Mouse (Mus musculus) limb, embryonic 11.5 days (tissue): ENCODE results near the gene Itpr3. TPM values are rescaled to one million over a fixed set of nuclear protein-coding genes. Genes with fewer than 3 reads are reported as not detected.

Experiments
- ATAC-seq: fragments of 200-750 bp; cut with Nextera tagmentation; 2 replicates; pipeline ENCODE4 v1.8.0; 2017; ENCODE audit warnings: low read depth; ENCODE audit not compliant: insufficient number of reproducible peaks, low FRiP score, low TSS enrichment
- DNase-seq: peaks from one replicate; pipeline ENCODE4 v3.0.0-alpha.2; 2015; ENCODE audit warnings: low spot score
- H3K27ac ChIP-seq: fragments of 300-500 bp; sonication (generic); replicated peaks from 2 replicates; pipeline ENCODE4 v1.5.1; 2014; ENCODE audit warnings: low read depth, mild to moderate bottlenecking, low read length
- H3K27me3 ChIP-seq: fragments of 300-500 bp; sonication (generic); 2 replicates; pipeline ENCODE4 v1.6.1; 2014; ENCODE audit warnings: mild to moderate bottlenecking, low read length, mixed read lengths; ENCODE audit not compliant: control insufficient read depth, insufficient read depth
- H3K36me3 ChIP-seq: fragments of 300-500 bp; sonication (generic); 2 replicates; pipeline ENCODE4 v1.6.1; 2014; ENCODE audit warnings: mild to moderate bottlenecking, low read length, moderate library complexity, mixed read lengths; ENCODE audit not compliant: control insufficient read depth, insufficient read depth
- H3K4me1 ChIP-seq: fragments of 300-500 bp; sonication (generic); 2 replicates; pipeline ENCODE4 v1.6.1; 2014; ENCODE audit warnings: low read length, mixed read lengths; ENCODE audit not compliant: control insufficient read depth, insufficient read depth
- H3K4me2 ChIP-seq: fragments of 300-500 bp; sonication (generic); 2 replicates; pipeline ENCODE4 v1.6.1; 2014; ENCODE audit warnings: low read depth, mild to moderate bottlenecking, moderate library complexity; ENCODE audit not compliant: severe bottlenecking
- H3K4me3 ChIP-seq: fragments of 300-500 bp; sonication (generic); 2 replicates; pipeline ENCODE4 v1.5.1; 2014; ENCODE audit warnings: low read depth, low read length
- H3K9ac ChIP-seq: fragments of 300-500 bp; sonication (generic); 2 replicates; pipeline ENCODE4 v1.6.1; 2014; ENCODE audit warnings: mild to moderate bottlenecking, low read length
- H3K9me3 ChIP-seq: fragments of 300-500 bp; sonication (generic); 2 replicates; pipeline ENCODE4 v1.6.1; 2016; ENCODE audit warnings: low read length; ENCODE audit not compliant: control insufficient read depth
- WGBS: fragments of 180-500 bp; shearing (Covaris S2); extraction: QIAGEN DNeasy Blood & Tissue Kit; methylation state at CpG from one replicate; pipeline ENCODE4 v1.1.7; 2014; 5-methylcytosine and 5-hydroxymethylcytosine counted together
- polyA plus RNA-seq: library from polyadenylated mRNA; unstranded; fragments of >200 nt; fragmentation: Nextera tagmentation; extraction: Ambion mirVana; gene quantifications from 2 replicates; pipeline ENCODE4 v1.2.1, GENCODE M21; 2014

The Itpr3 gene
- polyA plus RNA-seq, 1 experiment from 2014 or later, result 3.0 TPM

DNA sequence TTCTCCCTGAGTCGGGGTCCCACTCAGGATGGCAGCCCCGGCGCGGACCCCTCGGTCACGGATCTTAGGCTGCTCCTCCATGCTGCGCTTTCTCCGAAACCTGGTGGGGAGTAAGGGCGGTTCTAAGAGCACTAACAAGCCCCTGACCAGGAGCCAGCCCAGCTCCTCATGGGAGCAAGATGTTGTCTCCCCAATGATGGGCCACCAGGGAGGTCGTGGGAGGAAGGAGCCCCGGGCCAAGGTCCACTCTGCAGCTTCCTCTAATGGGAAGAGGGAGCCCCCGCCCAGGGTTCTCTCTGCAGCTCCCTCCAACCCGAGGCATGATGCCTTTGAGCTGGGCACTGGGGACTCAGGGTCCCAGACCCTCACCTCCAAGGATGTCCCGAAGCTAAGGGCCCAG lies 27.7 kb upstream of the Itpr3 start:
- Histone ChIP-seq H3K27ac (no peak overlapping the region), H3K4me1 (peaks cover 7% of the 10 kb centered on the region), H3K36me3 (peaks cover 8% of the 10 kb centered on the region), H3K9me3 (no peaks in the 10 kb centered on the region), H3K4me2 (no peak overlapping the region), H3K4me3 (no peak overlapping the region), H3K27me3 (no peaks in the 10 kb centered on the region), H3K9ac (no peak overlapping the region)
- ATAC-seq (no peak), DNase-seq (no peak)
- 90% methylated on average over 14 of the region's 14 CpGs for WGBS

DNA sequence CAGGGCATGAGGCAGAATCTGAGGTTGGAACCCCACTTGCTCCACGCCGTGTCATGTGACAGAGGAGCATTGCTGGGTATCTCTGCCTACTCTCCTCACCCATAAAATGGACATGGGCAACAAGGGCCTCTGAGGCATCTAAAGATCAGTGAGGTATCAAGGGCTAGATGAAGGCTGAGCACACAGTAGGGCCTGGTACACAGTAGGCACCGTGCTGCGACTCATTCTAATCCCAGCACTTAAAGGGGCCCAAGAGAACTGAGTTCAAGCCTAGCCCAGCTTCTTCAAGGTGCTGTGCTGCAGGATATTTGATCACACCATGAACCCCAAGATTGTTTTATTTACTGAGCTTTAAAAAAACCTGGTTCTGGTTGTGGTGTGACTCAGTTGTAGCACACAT lies 26.2 kb upstream of the Itpr3 start:
- 88% methylated on average over 4 of the region's 4 CpGs for WGBS
- Histone ChIP-seq H3K27ac (no peak overlapping the region), H3K4me2 (no peak overlapping the region), H3K36me3 (no peaks in the 10 kb centered on the region), H3K27me3 (no peaks in the 10 kb centered on the region), H3K4me1 (peaks cover 7% of the 10 kb centered on the region), H3K9me3 (no peaks in the 10 kb centered on the region), H3K4me3 (no peak overlapping the region), H3K9ac (no peak overlapping the region)
- DNase-seq, result no peak
- no peak for ATAC-seq

DNA sequence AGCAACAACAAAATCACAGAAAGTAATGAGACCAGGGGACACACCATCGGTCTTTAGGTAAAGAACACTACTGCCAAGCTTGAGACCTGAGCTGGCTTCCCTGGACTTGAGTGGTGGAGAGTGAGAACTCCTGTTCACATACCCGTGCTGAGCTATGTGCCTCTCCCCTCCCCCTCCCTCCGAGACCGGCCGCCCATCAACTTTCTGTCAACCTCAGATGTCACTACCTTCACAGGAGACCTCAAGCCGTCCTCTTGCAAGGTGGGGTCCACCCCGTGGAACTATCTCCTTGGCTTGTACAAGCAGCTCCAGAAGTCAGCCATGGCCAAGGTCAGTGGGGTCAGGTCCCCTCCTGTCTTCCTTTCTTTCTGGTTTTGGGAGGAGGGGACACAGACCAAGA lies 24.8 kb upstream of the Itpr3 start:
- Histone ChIP-seq H3K27me3 (no peaks in the 10 kb centered on the region), H3K27ac (no peak overlapping the region), H3K9me3 (no peaks in the 10 kb centered on the region), H3K9ac (no peak overlapping the region), H3K4me1 (peaks cover 5% of the 10 kb centered on the region), H3K4me2 (no peak overlapping the region), H3K4me3 (no peak overlapping the region), H3K36me3 (no peaks in the 10 kb centered on the region)
- ATAC-seq, result no peak
- no peak for DNase-seq
- 54% methylated on average over 7 of the region's 7 CpGs for WGBS

DNA sequence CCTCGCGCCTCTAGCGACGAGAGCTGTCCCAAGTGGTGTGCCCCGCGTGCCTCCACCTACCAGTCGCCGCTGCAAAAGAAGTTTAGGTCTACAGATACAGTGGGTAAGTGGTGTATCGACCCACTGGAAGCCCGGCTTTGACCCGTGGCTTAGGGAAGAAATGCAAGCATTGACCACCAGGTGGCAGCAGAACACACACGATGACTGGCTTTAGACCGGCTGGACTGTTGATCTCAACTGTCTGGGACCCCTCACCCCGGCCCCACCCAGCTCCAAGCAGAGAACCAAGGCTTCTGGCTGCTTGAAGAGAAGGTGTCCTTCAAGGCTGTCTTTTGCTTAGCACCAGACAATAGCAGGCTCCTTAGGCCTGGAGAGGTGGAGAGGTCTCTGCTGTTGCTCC lies 24.2 kb upstream of the Itpr3 start:
- under 1% methylated on average over 14 of the region's 14 CpGs for WGBS
- H3K4me2 ChIP-seq, result no peak overlapping the region
- H3K4me1 ChIP-seq, result peaks cover 3% of the 10 kb centered on the region
- no peaks in the 10 kb centered on the region for H3K27me3 ChIP-seq
- ATAC-seq (no peak), DNase-seq (peak; percentile 95)
- H3K9ac ChIP-seq, result no peak overlapping the region
- no peaks in the 10 kb centered on the region for H3K9me3 ChIP-seq
- H3K27ac ChIP-seq, result no peak overlapping the region
- H3K36me3 ChIP-seq, result no peaks in the 10 kb centered on the region
- H3K4me3 ChIP-seq, result no peak overlapping the region

DNA sequence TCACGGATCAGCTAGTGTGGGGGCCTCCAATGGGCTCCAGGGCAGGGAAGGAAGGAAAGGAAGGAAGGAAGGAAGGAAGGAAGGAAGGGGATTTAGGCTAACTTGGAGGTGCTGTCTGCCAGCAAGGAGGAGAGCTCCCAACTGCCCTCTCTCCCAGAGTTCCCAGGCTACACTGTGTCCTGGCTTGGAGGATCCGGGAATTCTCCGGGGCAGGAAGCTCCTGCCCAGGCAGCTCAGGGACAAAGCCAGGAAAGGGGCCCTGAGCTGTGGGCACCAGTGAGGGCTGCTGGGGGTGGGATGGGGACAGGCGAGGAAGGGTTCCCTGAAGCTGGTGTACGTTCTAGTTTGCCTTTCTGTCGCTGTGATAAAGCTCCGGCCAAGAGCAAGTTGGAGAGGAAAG lies 20.6 kb upstream of the Itpr3 start:
- Histone ChIP-seq H3K4me3 (no peak overlapping the region), H3K4me2 (no peak overlapping the region), H3K27me3 (no peaks in the 10 kb centered on the region), H3K9me3 (no peaks in the 10 kb centered on the region), H3K36me3 (no peaks in the 10 kb centered on the region), H3K9ac (no peak overlapping the region), H3K27ac (no peak overlapping the region), H3K4me1 (peaks cover 37% of the 10 kb centered on the region)
- DNase-seq (no peak), ATAC-seq (no peak)
- WGBS, result 66% methylated on average over 7 of the region's 7 CpGs

DNA sequence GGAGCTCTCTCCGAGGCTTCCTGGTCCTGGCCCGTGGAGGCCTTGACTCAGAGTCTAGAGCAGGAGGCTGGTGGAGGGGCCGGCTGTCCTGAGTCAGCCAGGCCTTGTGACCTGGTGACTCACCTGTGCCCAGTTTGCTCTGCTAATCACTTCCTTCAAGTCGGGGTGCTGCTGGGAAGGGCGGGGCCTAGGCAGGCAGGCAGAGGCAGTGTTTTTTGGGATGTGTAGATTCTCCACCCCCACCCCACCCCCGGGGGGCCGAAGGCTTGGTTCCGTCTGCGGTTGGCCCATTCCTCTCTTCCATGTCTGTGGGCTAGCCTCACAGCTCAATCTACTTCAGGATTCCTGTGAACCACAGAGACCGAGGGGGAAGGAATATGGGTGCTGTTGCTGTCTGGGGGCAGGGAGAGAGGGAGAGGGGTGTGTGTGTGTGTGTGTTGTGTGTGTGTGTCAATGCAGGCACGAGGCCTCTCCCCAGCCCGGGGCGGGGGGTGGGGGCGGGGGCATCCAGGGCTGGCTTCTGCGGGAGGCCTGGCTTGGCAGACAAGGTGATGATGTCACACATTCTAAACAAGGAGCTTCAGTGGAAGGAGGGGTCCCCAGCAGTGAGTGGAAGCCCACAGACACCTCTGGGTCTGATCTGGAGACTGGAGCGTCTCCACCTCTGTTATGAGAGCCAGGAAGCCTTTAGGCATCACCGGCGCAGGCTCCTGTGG lies 18.6 kb upstream of the Itpr3 start:
- Histone ChIP-seq H3K27ac (no peak overlapping the region), H3K9me3 (no peaks in the 10 kb centered on the region), H3K4me3 (no peak overlapping the region), H3K4me2 (0 out of 2 replicates have a peak overlapping the region, but pooled peaks have one; percentile 4), H3K27me3 (no peaks in the 10 kb centered on the region), H3K9ac (peak overlapping the region; percentile 32), H3K4me1 (peaks cover 45% of the 10 kb centered on the region), H3K36me3 (no peaks in the 10 kb centered on the region)
- ATAC-seq (no peak), DNase-seq (no peak)
- 33% methylated on average over 18 of the region's 18 CpGs for WGBS

DNA sequence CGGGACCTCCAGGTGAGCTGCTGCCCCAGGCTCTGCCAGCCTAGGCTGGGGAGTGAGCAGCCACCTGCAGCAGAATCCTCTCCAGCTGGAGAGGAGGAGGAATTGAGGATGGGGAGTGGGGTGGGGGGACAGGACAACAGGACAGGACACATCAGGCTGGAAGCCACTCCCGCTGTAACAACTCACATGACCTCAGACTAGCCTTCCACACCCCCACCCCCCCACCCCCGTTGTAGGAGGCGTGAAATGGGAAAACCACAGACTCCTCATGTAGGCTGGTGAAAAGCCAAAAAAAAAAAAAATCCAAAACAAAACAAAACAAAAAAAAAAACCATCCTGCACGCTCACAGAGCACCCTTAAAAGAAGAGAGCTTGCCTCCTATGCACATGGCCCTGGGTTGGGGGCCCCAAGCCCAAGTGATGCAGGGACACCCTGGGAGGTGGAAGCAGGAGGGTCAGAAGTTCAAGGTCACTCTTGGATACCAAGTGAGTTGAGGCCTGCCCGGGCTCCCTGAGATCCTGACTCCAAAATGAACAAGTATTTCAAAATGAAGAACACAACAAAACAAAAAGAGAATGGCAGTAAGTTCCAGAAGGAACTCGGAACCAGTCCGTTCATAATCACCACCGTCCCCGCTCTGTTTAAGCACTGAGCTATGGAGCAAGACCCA lies 17.5 kb upstream of the Itpr3 start:
- Histone ChIP-seq H3K4me2 (peak overlapping the region; percentile 28; the same call in 1 of the 2 replicates), H3K4me1 (peaks cover 48% of the 10 kb centered on the region), H3K9ac (peak overlapping the region; percentile 43), H3K36me3 (no peaks in the 10 kb centered on the region), H3K27ac (peak overlapping the region; percentile 90), H3K9me3 (no peaks in the 10 kb centered on the region), H3K27me3 (no peaks in the 10 kb centered on the region), H3K4me3 (no peak overlapping the region)
- ATAC-seq, result no peak
- DNase-seq, result no peak
- WGBS, result 63% methylated on average over 10 of the region's 10 CpGs

DNA sequence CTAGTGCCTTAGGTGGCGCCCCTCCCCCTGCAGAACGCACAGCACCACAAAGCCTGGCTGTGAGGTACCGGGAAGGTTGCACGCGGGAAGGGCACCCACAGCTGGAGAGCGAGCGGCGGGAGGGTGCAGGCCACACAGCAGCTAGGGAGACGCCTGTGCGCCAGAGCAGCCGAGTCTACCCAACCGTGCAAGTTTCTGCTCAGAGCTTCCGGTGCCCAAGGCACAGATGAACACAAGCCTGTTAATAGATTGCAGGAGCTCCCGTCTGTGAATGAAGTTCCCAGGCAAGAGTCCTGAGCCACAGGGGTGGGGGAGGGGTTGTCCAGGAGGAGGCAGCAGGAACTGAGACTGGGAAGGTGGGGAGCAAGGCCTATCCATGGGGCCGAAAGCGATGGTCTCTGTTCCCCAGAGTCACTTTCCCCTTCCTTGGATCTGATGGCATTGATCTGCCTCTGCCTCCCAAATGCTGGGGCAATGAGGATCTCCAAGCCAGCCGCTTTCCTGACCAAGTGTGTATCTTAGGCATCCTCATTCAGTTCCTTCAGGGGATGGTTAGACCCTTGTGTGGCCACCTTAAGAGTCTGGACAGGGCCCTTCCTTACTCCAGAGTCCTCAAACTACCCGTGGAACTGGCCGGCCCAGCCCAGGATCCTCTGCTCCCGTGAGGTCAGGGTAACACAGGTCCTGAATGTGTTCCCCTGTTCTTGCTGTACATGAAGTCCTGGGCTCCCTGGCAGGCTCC lies 16.6 kb upstream of the Itpr3 start:
- peak overlapping the region; percentile 43 for H3K9ac ChIP-seq
- H3K27ac ChIP-seq, result peak overlapping the region; percentile 90
- peak; percentile 29; the same call in 1 of the 2 replicates for ATAC-seq
- H3K4me2 ChIP-seq, result peak overlapping the region; percentile 28
- H3K27me3 ChIP-seq, result no peaks in the 10 kb centered on the region
- H3K9me3 ChIP-seq, result no peaks in the 10 kb centered on the region
- WGBS, result 7% methylated on average over 20 of the region's 20 CpGs
- H3K4me3 ChIP-seq, result no peak overlapping the region
- no peaks in the 10 kb centered on the region for H3K36me3 ChIP-seq
- peaks cover 48% of the 10 kb centered on the region for H3K4me1 ChIP-seq
- DNase-seq, result peak; percentile 80
